Mouse (Mus musculus) adrenal gland, postnatal 36 days (tissue): ENCODE measurements around the gene Erfe. TPM values are rescaled to one million over a fixed set of nuclear protein-coding genes. Genes with fewer than 3 reads are reported as not detected.

Experiments used
- DNase-seq, 2 experiments: peaks; one replicate each; pipeline ENCODE4 v3.0.0; 2021; ENCODE audit warnings: mixed read lengths in 1 of 2
- total RNA-seq, 2 experiments: library from RNA; stranded (reverse); gene quantifications; 2 replicates each; pipeline ENCODE4 v1.2.3; 2021

The Erfe gene
- total RNA-seq, 2 experiments from 2014 or later, result 3.8 to 42.2 TPM

GRCm38 (mm10) chr1:91373414-91373835 is 7.2 kb downstream of the Erfe start:
- DNase-seq, result no peak

DNA sequence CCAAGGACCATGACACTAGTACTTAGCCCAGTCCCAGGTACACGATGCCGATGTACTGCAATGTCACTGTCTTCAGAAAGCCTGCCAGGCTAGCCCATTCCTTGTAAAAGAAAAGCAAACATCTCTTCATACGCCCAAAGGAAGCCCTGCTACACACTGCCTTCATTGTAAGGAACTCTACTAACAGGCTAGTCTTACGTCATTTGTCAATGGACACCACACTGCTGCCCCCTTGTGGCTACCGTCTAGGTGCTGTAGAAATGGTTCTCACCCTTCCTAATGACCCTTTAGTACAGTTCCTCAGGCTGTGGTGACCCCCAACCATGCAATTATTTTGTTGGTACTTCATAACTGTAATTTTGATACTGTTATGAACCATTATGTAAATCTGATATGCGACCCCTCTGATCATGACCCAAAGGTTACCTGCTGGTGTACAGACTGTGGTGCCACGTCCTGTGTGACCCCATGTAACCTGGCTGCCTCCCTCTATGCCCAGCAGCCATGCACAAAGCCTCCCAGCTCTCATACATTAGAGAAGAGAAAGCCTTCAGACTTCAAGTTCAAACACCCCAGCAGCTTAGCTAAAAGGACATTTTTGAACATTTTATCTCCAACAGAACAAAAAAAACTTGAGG is 14.3 kb downstream of the Erfe start:
- DNase-seq, result peak; percentile 81 to 90

- no peak for DNase-seq
Observed at GRCm38 (mm10) chr1:91381091-91381471, 14.9 kb downstream of the Erfe start.

GRCm38 (mm10) chr1:91390369-91390768 is 24.1 kb downstream of the Erfe start:
- DNase-seq, result no peak

DNA sequence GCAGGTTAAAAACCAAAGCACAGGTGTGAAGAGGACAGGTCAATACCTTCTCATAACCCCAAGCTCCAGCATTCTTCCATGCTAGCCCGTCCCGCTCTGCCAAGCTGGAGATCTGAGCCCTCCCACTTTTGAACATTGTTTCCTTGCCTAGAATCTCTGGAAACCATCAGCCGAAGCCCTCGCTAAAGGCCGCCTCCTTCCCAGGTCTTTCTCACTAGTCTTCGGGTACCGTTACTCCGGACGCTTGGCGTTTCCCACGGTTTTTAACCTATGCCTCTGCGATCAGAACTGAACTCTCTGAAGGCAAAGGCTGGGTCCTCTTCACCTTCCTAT is 31.7 kb downstream of the Erfe start:
- peak; percentile 25 to 28 for DNase-seq

DNA sequence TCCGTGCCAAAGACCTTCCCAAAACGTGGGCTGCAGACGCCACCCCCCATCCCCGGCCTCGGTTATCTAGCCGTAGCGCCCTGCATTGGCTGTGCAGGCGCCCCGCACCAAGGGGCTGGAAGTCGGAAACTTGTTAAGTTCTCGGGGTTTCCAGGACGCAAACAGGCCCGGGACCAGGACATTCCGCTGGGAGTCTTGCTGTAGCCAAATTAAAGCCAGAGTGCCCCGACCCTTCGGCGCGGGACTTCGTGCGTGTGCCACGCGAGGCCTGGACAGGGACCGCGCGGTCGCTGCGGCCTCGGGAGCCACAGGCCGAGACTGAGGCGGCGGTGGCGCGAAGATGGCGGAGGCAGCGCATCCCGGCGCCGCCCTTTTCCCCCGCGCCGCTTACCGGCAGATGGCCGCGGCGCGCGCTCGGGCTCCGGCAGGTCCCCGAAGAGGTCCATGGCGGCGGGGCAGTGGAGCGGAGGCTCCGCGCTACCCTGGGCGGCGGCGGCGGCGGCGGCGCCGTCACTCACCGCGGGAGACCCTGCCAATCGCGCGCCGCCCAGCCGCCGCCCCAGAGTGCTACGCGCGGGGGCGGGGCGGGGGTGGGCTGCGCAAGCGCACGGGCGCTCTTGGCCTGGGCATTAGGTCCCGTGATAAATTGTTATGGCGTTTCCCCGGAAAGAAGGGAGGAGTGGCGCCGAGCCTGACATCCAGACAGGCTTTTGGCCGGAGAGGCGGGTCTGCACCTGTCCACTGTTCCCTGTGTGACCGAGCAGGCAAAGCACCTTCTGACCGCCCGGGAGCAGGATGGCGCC is 32.2 kb downstream of the Erfe start, which contains the start of gene Ilkap:
Ilkap (minus strand) TSS at position 556 of the 803 bp plus-strand sequence.
- DNase-seq, result peak; percentile 85 to 90

DNA sequence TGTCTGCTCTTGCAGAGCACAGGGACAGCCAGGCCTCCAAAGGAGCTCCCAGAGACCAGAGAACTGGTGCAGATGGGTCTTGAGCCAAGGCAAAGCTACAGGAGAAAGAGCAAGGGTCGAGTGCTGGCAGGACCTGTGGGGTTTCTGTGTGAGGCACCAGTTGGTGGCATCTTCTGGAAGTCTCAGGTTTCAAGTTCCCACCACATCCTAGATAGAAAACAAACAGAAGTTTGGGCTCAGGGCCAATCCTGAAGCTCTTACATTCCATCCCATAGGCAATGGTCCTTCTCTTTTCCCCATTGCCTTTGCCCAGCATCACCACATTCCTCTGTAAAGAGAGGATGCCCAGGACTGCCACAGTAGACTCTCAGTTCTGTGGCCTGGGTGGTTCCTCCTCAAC is 38.7 kb downstream of the Erfe start:
- no peak for DNase-seq

DNA sequence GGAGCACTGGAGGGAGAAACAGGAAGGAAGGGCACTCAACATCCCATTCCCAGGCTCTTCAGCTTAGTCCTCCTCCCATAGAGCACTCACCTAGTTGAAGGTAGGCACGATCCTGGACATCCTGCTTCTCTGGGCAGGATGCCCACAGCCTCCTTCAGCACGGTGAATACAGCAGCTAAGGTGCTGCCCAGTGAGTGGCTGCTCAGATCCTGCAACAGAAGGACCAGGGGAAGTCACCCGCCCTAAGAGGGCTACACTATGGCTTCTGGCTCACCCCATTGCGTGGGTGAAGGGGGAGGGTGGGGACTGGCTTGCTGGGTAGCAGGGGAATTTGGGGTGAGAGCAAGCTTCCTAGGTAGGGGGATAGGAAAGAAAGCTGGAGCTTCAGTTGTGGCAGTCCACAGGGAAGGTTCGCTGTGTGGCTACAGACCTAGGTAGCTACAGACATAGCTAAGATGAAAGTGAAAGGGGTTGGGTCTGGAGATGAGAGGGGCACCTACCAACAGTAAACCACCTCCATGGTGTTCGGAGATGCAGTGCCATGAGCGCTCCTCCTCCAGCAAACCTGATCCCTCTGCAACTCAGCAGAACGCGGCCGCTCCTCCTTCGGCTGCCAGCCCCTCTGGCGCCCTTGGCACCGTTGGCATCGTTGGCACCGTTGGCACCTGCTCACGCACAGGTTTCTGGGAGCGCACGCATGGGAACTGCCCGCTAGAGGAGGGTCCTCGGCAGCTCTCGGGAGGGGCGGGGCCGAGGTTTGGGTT is 39.4 kb downstream of the Erfe start:
- DNase-seq, result no peak

GRCm38 (mm10) chr1:91407819-91408218 is 41.6 kb downstream of the Erfe start:
- no peak for DNase-seq

DNA sequence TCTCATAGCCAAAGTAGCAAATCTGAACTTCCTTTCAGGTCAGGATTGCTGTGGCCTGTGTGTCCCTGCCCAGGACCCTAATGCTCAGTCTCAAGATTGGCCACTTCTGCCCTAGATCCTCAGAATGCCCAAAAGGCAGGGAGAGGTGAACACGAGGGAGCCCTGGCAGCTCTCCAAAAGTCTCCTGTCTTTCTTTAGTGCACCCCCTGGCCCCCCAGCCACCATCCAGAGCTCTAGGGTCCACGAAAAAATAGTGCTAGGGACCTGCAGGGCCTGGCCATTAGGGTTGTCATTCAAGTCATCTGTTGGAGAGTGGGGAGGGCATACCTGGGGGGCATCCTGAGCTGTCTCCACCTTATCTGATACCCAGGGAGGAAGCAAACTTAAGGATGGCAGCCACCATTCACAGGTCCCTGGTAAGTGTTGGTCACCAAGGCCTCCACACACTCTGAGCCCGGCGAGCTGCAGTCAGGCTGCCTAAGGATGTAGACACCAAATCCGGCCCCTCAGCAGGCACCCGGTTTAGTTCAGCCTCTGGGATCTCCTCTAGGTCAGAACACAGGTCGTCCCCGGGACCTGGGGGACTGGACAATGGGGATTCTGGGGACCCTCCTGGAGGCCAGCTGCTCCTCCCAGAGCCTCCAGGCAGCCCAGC is 45.5 kb downstream of the Erfe start:
- DNase-seq, result no peak

GRCm38 (mm10) chr1:91412286-91413029 is 46.2 kb downstream of the Erfe start:
- DNase-seq, result peak; percentile 53 to 64

DNA sequence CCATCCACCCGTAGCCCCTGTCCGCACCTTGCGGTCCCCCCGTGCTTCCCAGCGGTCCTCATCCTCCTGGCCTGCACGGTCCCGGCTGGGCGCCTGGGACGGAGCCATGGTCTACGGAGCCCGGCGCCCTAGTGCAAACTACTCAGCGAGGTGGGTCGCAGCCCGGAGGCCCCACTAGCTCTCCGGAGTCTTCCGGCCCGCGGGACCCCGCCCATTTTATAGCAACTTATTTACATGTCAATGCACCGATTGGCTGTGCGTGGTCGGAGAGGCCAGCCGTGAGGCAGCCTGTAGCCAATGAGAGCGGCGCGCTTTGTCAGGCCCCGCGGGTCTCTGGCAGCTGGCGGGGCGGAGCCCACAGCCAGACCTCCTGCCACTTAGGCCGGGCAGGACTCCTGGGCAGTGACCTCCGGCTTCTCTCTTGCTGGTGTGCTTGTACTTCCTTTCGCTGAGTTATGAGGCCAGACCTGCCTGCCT is 46.8 kb downstream of the Erfe start:
- DNase-seq, result peak; percentile 97

DNA sequence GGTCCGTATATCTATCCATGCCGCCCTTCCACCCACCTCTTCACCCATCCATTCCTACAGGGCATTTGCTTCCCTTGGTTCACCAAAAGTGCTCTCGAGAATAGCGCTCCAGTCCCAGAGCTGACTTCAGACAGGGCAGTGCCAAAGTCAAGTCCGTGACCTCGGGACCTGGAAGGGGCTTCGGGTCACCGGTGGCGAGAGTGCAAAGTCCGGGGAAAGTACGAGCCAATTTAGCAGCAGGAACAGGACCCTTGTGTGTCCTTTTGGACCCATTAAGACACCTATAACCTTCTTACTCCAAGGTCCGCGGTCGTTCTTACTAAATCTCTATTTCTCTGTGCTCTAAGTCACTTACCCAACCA is 47.3 kb downstream of the Erfe start:
- no peak for DNase-seq

GRCm38 (mm10) chr1:91413898-91414594 is 47.8 kb downstream of the Erfe start, which contains the start of gene Hes6:
Gene Hes6 (minus strand): TSS chr1:91414038.
- peak; percentile 77 to 83 for DNase-seq

- DNase-seq, result no peak
Observed at GRCm38 (mm10) chr1:91414903-91415302, 48.7 kb downstream of the Erfe start.

DNA sequence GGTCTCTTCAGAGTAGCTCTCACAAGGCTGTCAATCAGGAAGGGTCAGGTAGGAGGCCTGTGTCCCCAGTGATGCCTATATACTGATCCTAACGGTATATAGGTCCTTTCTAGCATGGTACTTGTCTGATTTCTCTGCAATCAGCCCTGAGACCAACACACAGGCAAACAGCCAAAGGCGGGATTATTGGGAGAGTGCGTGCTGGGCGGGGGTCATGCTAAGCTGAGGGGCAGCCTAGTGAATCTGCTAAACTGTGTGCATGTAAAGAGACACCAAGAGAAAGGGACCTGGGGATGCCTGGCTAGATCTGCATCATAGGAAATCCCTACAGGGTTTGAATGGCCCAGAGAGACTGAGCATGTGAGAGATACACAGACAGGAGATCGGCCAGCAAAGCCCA is 49.1 kb downstream of the Erfe start:
- no peak for DNase-seq

DNA sequence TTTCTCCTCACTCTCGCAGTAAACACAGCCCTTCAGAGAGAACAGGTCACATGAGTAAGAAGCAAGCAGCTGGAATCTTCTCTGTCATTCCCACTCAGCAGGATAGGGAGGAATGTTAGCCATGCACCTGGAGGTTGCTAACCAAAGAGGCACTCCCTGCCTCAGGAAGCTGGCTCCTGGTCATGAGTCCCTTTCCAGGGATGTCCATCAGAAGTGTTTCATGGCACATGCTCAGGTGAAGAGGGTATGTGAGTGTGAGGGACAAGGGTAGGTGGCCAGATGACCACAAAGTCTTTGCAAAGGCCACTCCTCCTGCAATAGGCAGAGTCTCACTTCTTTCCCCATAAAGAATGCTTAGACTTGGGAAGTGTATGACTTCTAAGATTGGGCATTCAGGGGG is 51.8 kb downstream of the Erfe start:
- no peak for DNase-seq

GRCm38 (mm10) chr1:91419862-91420600 is 53.8 kb downstream of the Erfe start:
- DNase-seq, result peak; percentile 78 to 84

- DNase-seq, result peak; percentile 58 to 62
Observed at GRCm38 (mm10) chr1:91420601-91421065, 54.4 kb downstream of the Erfe start.
